Mouse (Mus musculus) hematopoietic stem cell, adult 5-6 weeks (primary cell): ENCODE results near the gene Prkca. TPM values are rescaled to one million over a fixed set of nuclear protein-coding genes. Genes with fewer than 3 reads are reported as not detected.
A peak's percentile ranks its signal among the peaks of the same experiment; 100 is the strongest.

Experiments used
- ATAC-seq, 2 experiments: fragments of 125-278 bp in 1 of 2; replicated peaks in 1 of 2; 2 replicates each; pipeline ENCODE4 v1.8.0; 2016 to 2017; ENCODE audit warnings: inconsistent platforms in 2 of 2, mild to moderate bottlenecking in 2 of 2, moderate number of reproducible peaks in 2 of 2, low read depth in 1 of 2, moderate TSS enrichment in 1 of 2; ENCODE audit not compliant: low FRiP score in 2 of 2, poor library complexity in 2 of 2, severe bottlenecking in 2 of 2, insufficient read depth in 1 of 2, low TSS enrichment in 1 of 2
- total RNA-seq: library from RNA; stranded (forward); fragments of 172-1452, 232-1000 nt; gene quantifications from 2 replicates; pipeline ENCODE4 v1.2.3, GENCODE M21; 2017

Prkca gene
- total RNA-seq, 1 experiment from 2014 or later = 13.7 TPM

GRCm38 (mm10) chr11:108230101-108230500 is 113.6 kb downstream of the Prkca start:
- no peak for ATAC-seq

GRCm38 (mm10) chr11:108229176-108229946 is 114.4 kb downstream of the Prkca start:
- ATAC-seq = no peak

- no peak for ATAC-seq
These were observed 115.2 kb downstream of the Prkca start for GRCm38 (mm10) chr11:108228497-108228896.

GRCm38 (mm10) chr11:108226248-108226647 is 117.5 kb downstream of the Prkca start:
- ATAC-seq = no peak

GRCm38 (mm10) chr11:108224233-108224973 is 119.3 kb downstream of the Prkca start:
- no peak for ATAC-seq

- peak in 1 of 2 experiments; percentile 6; a peak in 1 of 4 replicates for ATAC-seq
These were observed 120.0 kb downstream of the Prkca start for GRCm38 (mm10) chr11:108223613-108224232.

GRCm38 (mm10) chr11:108223154-108223553 is 120.6 kb downstream of the Prkca start:
- ATAC-seq = peak; percentile 80 to 82

- peak; percentile 51 to 63 for ATAC-seq
These were observed 121.1 kb downstream of the Prkca start for GRCm38 (mm10) chr11:108222616-108223015.

- ATAC-seq = no peak
These were observed 121.7 kb downstream of the Prkca start for GRCm38 (mm10) chr11:108222026-108222425.

GRCm38 (mm10) chr11:108221124-108221835 is 122.4 kb downstream of the Prkca start:
- no peak for ATAC-seq

- ATAC-seq = no peak
These were observed 123.1 kb downstream of the Prkca start for GRCm38 (mm10) chr11:108220605-108221004.

- ATAC-seq = no peak
These were observed 126.7 kb downstream of the Prkca start for GRCm38 (mm10) chr11:108217043-108217442.

- ATAC-seq = no peak
These were observed 127.7 kb downstream of the Prkca start for GRCm38 (mm10) chr11:108216064-108216463.

GRCm38 (mm10) chr11:108215466-108215865 is 128.3 kb downstream of the Prkca start:
- peak; percentile 65 to 82; a peak in 3 of 4 replicates for ATAC-seq

- peak; percentile 63 to 68; a peak in 3 of 4 replicates for ATAC-seq
These were observed 129.1 kb downstream of the Prkca start for GRCm38 (mm10) chr11:108214521-108215223.

GRCm38 (mm10) chr11:108213783-108214182 is 129.9 kb downstream of the Prkca start:
- no peak for ATAC-seq

- ATAC-seq = no peak
These were observed 131.1 kb downstream of the Prkca start for GRCm38 (mm10) chr11:108212638-108213037.
